Mouse (Mus musculus) induced T-regulatory cell, adult 2 months (primary cell): Measurements from ENCODE around the gene Pnpla8.
A peak's percentile ranks its signal among the peaks of the same experiment; 100 is the strongest.
"Not testable (repeated sequence)": the region's sequence is repeated elsewhere in the genome, so short reads cannot be mapped to it uniquely, and the experiment has no call there.

Experiments used
- DNase-seq: peaks from one replicate; pipeline ENCODE4 v3.0.0-alpha.2; 2012; ENCODE audit warnings: low read depth

The Pnpla8 gene

DNA sequence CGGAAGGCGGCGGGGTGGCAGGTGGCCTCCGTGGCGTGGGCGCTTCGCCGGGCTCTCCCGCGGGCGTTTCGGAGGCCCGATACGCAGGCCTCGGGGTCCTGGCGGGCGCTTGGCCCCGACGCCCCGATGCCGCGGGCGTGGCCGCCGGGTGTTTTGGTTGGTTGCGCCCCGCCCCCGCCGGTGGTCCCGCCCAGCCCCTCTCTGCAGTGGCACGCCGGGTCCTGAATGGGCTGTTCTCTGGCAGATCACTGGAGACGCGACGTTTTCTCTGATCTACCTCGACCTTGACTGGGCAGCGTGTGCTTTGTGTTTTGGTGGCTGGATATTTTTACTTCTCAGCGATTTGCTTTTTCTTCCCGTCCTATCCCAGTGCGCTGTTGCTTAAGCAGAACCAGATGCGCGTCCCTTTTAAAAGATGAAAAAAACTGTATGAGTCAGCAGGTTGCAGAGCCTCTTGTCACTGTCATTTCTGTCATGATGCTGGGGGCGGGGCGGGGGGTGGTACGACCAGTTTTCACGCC is 48.2 kb downstream of the Pnpla8 start:
- peak; percentile 91 for DNase-seq

GRCm38 (mm10) chr12:44274125-44274835 is 53.1 kb downstream of the Pnpla8 start:
- no peak for DNase-seq

- not testable (repeated sequence) for DNase-seq
Observed at GRCm38 (mm10) chr12:44280147-44280546, 59.0 kb downstream of the Pnpla8 start.

DNA sequence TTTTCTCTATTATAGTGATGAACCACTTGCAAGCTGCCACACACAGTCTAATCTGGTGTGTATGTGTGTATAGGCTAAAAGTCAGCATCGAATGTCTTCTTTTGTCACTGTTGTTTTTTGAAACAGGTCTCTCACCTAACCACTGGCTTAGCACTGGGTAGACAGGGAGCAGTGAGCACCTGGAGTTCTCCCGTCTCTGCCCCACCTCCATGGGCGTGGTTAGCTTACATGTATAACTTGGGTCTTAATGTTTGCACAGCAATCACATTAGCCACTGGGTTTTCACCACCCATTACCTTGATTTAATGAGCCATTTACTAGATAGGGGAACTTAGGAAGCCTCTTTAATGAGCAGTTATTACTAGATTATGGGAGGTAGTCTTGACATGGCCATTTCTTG is 60.4 kb downstream of the Pnpla8 start:
- DNase-seq = no peak

GRCm38 (mm10) chr12:44283378-44283777 is 62.2 kb downstream of the Pnpla8 start:
- DNase-seq = no peak

DNA sequence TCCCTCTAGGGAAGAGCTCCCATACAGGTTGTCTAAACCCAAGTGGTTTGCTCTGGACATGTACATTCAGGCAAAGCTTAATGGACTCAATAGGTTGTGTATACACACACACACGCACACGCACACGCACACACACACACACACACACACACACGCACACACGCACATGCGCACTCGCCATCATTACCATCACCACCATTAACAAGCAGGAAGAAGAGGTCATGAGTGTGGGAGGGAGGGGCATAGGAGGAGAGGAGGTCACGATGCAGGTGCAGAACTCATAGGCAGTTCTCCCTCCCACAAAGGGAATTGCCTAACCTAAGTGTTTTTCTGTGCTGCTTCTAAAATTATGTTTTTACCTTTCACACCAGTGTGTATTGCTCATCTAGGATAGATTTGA is 65.8 kb downstream of the Pnpla8 start:
- no peak for DNase-seq

GRCm38 (mm10) chr12:44292281-44292680 is 71.1 kb downstream of the Pnpla8 start:
- DNase-seq = peak; percentile 81

DNA sequence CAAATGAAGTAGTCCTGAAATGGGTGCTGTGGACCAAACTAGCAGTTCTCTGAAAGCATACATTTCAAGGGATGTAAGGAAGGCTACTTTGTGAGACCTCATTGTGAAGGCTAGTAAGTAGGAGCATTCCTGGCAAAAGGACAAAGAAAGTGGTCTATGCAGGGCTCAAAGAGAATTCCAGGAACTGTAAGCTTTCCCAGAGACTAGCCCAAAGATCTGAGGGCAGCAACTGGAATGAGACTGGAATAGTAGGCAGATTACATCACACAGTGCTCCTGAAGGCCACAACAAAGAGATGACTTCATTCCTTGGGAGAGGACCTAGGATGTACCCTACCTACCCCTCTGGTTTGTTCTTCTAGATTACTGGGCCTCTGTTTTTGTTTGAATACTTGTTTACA is 79.6 kb downstream of the Pnpla8 start:
- no peak for DNase-seq

DNA sequence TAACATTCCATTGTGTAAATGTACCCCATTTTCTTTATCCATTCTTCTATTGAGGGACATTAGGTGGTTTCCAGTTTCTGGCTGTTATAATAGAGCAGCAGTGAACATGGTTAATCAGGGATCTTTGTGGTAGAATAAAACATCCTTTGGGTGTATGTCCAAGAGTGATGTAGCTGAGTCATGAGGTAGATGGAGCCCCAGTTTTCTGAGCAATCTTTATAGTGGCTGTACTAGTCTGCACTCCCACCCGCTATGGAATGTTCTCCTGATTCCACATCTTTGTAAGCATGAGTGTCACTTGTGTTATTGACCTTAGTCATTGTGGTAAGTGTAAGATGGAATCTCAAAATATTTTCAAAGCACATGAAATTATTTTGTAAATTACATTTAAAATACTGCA is 82.8 kb downstream of the Pnpla8 start:
- DNase-seq = no peak

GRCm38 (mm10) chr12:44304869-44305268 is 83.7 kb downstream of the Pnpla8 start:
- DNase-seq = no peak

- no peak for DNase-seq
Observed at GRCm38 (mm10) chr12:44308221-44308620, 87.1 kb downstream of the Pnpla8 start.

DNA sequence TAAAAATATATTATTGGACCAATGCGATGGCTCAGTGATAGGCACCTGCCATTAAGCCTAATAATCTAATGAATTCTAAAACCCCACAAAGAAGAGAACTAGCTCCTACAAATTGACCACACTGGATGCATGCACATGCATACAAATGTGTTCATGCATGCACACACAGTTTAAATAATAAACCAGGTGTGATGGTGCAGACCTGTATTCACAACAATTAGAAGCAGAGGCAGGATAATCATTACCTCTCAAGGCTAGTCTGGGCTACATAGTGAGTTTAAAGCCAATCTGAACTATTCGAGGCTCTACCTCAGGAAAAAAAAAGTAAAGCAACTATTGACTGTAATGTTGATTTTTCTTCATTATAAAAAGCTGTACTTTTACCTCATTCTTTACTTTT is 94.0 kb downstream of the Pnpla8 start:
- DNase-seq = no peak

- DNase-seq = no peak
Observed at GRCm38 (mm10) chr12:44325091-44325490, 103.9 kb downstream of the Pnpla8 start.

DNA sequence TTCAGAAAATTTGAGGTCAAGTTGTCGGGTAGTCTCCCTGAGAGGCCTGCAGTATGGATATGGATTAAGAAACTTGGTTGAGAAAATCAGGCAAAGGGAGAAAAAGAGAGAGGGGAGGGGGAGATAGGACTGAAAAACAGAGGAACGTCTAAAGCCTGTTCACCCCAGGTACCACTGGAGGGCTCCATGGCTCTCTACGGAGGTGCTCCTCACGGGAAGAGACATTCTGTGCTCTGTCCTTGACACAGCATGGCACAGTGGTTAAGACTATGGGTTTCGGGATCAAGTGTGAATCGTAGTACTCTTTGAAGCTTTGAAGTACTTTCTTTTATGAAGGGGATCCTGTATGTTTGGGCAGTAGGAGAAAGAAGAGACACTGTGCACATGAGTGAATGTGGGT is 106.3 kb downstream of the Pnpla8 start:
- DNase-seq = no peak

DNA sequence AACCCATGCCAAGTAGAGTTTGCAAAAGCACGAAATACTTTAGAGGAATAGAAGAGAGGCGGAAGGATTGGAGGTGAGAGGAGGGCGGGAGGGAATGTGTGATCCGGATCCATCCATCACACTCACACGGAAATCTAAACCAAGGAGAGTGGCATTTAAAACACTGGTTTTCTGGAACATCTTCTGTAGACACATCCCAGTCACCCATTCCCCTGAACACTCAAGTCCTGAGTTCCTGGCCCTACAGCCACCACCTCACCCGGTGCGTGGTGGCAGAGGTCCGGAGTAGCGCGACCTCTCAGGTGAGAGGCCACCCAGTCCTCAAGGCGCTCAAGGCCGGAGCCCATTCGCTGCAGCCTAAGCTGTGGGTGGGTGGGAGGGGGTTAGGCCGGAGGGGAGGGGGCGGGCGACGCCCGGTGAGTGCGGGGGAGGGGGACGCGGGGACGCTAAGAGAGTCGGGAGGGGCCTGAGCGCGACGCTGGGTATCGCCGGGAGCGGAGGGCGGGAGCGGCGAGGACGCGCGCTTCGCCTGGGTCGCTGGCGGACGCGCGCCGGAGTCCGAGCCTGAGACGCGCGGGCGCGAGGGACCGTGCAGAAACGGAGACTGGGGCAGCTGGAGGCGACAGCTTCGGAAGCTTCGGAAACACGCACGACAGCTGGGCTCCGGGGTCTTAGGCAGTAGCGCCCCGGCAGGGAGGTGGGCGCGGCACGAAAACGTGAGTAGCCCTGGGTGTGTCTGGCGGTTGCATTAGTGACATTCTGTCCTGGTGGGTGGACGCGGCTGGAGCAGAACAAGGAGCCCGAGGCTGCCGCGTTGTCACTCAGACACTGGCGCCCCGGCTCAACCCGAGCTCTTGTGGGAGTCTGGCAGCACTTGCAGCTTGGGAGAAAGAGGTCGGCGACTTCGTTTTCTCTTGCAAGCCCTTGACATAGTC is 107.5 kb downstream of the Pnpla8 start, which contains the start of gene Nrcam:
Nrcam (plus strand) TSS at position 505 of the 935 bp plus-strand sequence.
- peak; percentile 2 for DNase-seq

DNA sequence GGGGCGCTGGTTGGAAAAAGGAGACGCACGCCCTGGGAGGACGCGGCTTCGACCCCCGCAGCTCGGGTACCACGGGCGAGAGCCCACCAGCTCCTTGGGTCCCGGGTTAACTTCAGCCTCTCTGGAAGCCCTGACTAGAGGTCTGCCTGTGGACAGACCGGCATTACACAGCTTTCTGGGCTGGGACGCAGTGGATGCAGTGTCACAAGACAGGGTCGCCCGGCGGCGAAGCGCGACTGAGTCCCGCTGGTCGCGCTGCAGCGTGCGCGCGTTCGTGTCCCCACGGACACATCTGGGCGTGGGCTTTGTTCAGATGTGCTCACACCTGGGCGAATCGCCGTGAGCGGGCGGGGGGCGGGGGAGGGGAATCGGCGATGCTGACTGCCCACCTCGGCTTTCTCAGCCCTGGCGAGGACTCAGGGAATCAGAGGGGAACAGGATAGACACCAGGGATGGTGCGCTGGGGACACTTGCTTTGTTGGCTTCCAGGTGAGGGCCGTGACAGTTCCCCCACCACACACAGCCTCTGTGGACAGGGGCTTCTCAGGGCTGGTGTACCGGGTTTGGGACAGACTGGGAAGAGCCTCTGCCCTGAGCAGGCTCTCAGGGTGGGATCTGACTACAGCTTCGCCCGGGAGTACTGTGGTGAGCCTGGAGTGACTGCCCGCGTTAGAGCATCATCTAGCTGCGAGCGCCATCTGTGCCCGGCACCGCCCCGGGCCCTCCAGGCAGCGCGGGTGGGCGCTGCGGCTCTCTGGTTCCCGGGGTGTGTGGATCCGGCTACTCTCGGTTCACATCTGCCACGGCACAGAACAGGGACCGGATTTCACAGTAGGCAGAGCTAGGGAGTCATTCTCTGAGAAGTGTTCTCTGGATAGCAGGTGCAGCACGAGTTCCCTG is 108.4 kb downstream of the Pnpla8 start:
- no peak for DNase-seq

GRCm38 (mm10) chr12:44330216-44330719 is 109.1 kb downstream of the Pnpla8 start:
- no peak for DNase-seq

DNA sequence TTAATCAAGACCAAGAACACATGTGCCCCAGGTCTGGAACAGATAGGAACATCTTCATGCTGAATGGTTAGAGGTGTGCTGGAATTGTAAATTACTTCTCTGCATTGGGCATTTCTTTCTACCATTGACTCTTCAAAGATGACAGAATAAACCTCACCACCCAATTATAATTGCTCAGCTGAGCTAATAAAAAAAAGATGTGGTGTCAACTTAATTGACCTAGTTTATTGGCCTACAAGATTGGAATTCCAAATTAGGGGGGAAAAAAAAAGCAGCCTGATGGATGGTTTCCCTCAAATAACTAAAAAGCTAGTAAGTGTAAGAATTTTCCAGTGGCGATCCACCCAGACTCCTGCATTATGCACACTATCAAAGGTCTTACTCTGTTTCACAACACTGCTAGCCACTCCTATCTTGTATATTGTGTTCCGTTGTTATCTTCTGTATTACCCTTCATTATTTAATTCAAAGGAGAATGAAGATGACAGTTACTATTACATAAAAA is 116.0 kb downstream of the Pnpla8 start:
- no peak for DNase-seq

- DNase-seq = no peak
Observed at GRCm38 (mm10) chr12:44338195-44338622, 117.0 kb downstream of the Pnpla8 start.

- no peak for DNase-seq
Observed at GRCm38 (mm10) chr12:44344075-44344474, 122.9 kb downstream of the Pnpla8 start.

DNA sequence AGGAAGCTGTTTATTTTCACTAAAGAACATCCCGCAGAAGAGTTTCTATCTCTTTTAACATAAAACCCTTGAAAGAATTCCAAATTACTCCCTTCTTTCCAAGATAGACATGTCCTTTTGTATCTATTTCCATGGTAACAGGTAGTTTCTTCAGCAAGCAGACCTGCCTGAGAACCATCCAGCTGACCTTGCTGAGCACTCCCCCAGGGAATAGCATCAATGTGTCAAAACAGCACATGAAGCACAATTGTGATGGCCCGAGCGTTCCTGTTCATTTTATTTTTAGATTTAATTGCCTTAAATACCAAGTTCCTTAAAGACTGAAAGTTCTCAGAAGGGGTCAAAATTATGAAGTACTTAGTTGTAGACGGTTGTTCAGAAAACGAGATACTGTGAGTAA is 124.1 kb downstream of the Pnpla8 start:
- DNase-seq = no peak
